Mouse (Mus musculus): ENCODE measurements around the gene Casp4. TPM values are rescaled to one million over a fixed set of nuclear protein-coding genes. Genes with fewer than 3 reads are reported as not detected.

The Casp4 gene
- polyA plus RNA-seq, 1 experiment from 2014 or later: 1.6 TPM

- no peaks in the 10 kb centered on the region for H3K9me3 ChIP-seq (ENCODE audit: control insufficient read depth, low read length)
- 62% methylated on average over 2 of the region's 2 CpGs for WGBS
- ATAC-seq (ENCODE audit: low read depth): no peak
- no peak overlapping the region for H3K4me3 ChIP-seq (ENCODE audit: low read length)
- no peak overlapping the region for H3K4me2 ChIP-seq (ENCODE audit: low read depth, low read length)
- no peaks in the 10 kb centered on the region for H3K36me3 ChIP-seq (ENCODE audit: control insufficient read depth, insufficient read depth, low read length)
- H3K4me1 ChIP-seq (replicated peaks; ENCODE audit: control insufficient read depth, insufficient read depth, low read length): no peaks in the 10 kb centered on the region
- no peak overlapping the region for H3K9ac ChIP-seq (ENCODE audit: low read length)
- no peaks in the 10 kb centered on the region for H3K27me3 ChIP-seq (ENCODE audit: control insufficient read depth, insufficient read depth, low read depth, low read length)
- H3K27ac ChIP-seq (ENCODE audit: low read length): no peak overlapping the region
Measured at GRCm38 (mm10) chr9:5353673-5354072, 45.0 kb downstream of the Casp4 start.

DNA sequence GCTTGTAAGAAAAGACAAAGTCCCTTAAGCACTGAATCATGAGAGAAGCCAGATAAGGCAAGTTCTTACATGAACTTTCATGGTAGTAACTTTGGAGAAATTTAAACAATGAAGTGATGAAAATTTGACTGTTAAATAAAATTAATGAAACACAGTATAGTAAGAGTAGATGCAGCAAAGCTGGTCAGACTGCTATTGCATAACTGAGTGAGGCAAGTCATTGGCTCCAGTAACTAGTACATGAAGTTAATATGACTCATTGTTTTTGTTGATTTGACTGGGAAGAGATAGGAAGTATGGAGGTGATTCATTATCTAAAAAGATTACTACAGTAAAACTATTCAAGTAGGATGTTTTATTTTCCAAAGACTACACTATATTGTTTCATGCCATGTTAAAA, 48.2 kb downstream of the Casp4 start:
- H3K27ac ChIP-seq (ENCODE audit: low read length): no peak overlapping the region
- no peaks in the 10 kb centered on the region for H3K4me1 ChIP-seq (replicated peaks; ENCODE audit: control insufficient read depth, insufficient read depth, low read length)
- ATAC-seq (ENCODE audit: low read depth): no peak

More for the DNA sequence above, 48.2 kb downstream of the Casp4 start:
- Histone ChIP-seq H3K27me3 (ENCODE audit: control insufficient read depth, insufficient read depth, low read depth, low read length) (no peaks in the 10 kb centered on the region), H3K9me3 (ENCODE audit: control insufficient read depth, low read length) (no peaks in the 10 kb centered on the region), H3K4me3 (ENCODE audit: low read length) (no peak overlapping the region), H3K4me2 (ENCODE audit: low read depth, low read length) (no peak overlapping the region), H3K9ac (ENCODE audit: low read length) (no peak overlapping the region), H3K36me3 (ENCODE audit: control insufficient read depth, insufficient read depth, low read length) (no peaks in the 10 kb centered on the region)

Other genes starting within 250 kb of the Casp4 start
- 1.3 and 1.7 TPM in 2 replicates for gene Casp1, start 10.3 kb upstream of the Casp4 start, polyA plus RNA-seq (2015; fragmentation: Nextera tagmentation; extraction: Ambion mirVana)
- 2.7 and 3.0 TPM in 2 replicates for gene Casp12, start 36.6 kb downstream of the Casp4 start, polyA plus RNA-seq (2015; fragmentation: Nextera tagmentation; extraction: Ambion mirVana)

All from lung, embryonic 16.5 days (tissue).